Mouse (Mus musculus) thymus, adult 2 months (tissue): Measurements from ENCODE around the gene Cdk5r1. TPM values are rescaled to one million over a fixed set of nuclear protein-coding genes. Genes with fewer than 3 reads are reported as not detected.

ENCODE experiments used
- DNase-seq: peaks from one replicate; pipeline ENCODE4 v3.0.0; 2021
- H3K27ac ChIP-seq: fragments of 200-500 bp; 2 replicates; pipeline ENCODE4 v1.5.1; 2012; ENCODE audit warnings: low read length, control low read depth; ENCODE audit not compliant: control insufficient read depth, insufficient read depth
- H3K27me3 ChIP-seq: fragments of 200-500 bp; 2 replicates; pipeline ENCODE4 v1.6.1; 2012; ENCODE audit warnings: mild to moderate bottlenecking, low read length, moderate library complexity, mixed read lengths; ENCODE audit not compliant: control insufficient read depth, insufficient read depth
- H3K36me3 ChIP-seq: fragments of 200-500 bp; 2 replicates; pipeline ENCODE4 v1.6.1; 2012; ENCODE audit warnings: mild to moderate bottlenecking, low read length, moderate library complexity; ENCODE audit not compliant: control insufficient read depth, insufficient read depth
- H3K4me1 ChIP-seq: fragments of 200-500 bp; replicated peaks from 2 replicates; pipeline ENCODE4 v1.6.1; 2012; ENCODE audit warnings: low read length; ENCODE audit not compliant: control insufficient read depth, insufficient read depth
- H3K4me3 ChIP-seq: fragments of 200-500 bp; 2 replicates; pipeline ENCODE4 v1.5.1; 2012; ENCODE audit warnings: mild to moderate bottlenecking, low read length, control low read depth, moderate library complexity; ENCODE audit not compliant: control insufficient read depth, insufficient read depth
- CTCF ChIP-seq: fragments of 200-500 bp; IDR thresholded peaks from 2 replicates; pipeline ENCODE4 v1.5.1; 2012; ENCODE audit warnings: mild to moderate bottlenecking, control low read depth, low read length, moderate library complexity, borderline replicate concordance; ENCODE audit not compliant: control insufficient read depth, poor library complexity, insufficient read depth; ENCODE audit errors: extremely low read depth
- POLR2A ChIP-seq: fragments of 200-500 bp; IDR thresholded peaks from 2 replicates; pipeline ENCODE4 v1.6.1; 2012; ENCODE audit warnings: mild to moderate bottlenecking, low read length, control low read depth, moderate library complexity; ENCODE audit not compliant: control insufficient read depth, poor library complexity, insufficient read depth; ENCODE audit errors: extremely low read depth
- WGBS: fragments of 180-500 bp; shearing (Covaris S2); methylation state at CpG from one replicate; pipeline ENCODE4 v1.1.7; 2018; 5-methylcytosine and 5-hydroxymethylcytosine counted together
- polyA plus RNA-seq: library from polyadenylated mRNA; depleted of rRNA; stranded (reverse); fragments of >200 nt; gene quantifications from 2 replicates; pipeline ENCODE4 v1.2.3, GENCODE M21; 2012; rRNA removed

Gene Cdk5r1
- polyA plus RNA-seq, 1 experiment = 10.8 TPM

- 93% methylated on average over 8 of the region's 8 CpGs for WGBS
- Histone ChIP-seq H3K27ac (no peak overlapping the region), H3K27me3 (no peaks in the 10 kb centered on the region), H3K4me3 (no peak overlapping the region), H3K4me1 (no peaks in the 10 kb centered on the region), H3K36me3 (no peaks in the 10 kb centered on the region)
- DNase-seq = no peak
- TF ChIP-seq POLR2A (no peak), CTCF (no peak)
These were observed 52.3 kb downstream of the Cdk5r1 start for GRCm38 (mm10) chr11:80529149-80529548.

Other genes starting within 250 kb of the Cdk5r1 start
- 8.7 and 9.6 TPM in 2 replicates for gene Rhbdl3, start 176.1 kb upstream of the Cdk5r1 start, polyA plus RNA-seq
- 5.4 and 8.6 TPM in 2 replicates for gene 5730455P16Rik, start 99.0 kb upstream of the Cdk5r1 start, polyA plus RNA-seq
- 243 and 267 TPM in 2 replicates for gene Zfp207, start 93.7 kb upstream of the Cdk5r1 start, polyA plus RNA-seq
- 71.7 and 78.4 TPM in 2 replicates for gene Psmd11, start 48.4 kb upstream of the Cdk5r1 start, polyA plus RNA-seq